Mouse (Mus musculus): ENCODE data around the gene Acsf3. TPM values are rescaled to one million over a fixed set of nuclear protein-coding genes. Genes with fewer than 3 reads are reported as not detected.

Gene Acsf3
- polyA plus RNA-seq (2016; fragmentation: Nextera tagmentation; extraction: Ambion mirVana), result 18.6 and 19.2 TPM in 2 replicates

DNA sequence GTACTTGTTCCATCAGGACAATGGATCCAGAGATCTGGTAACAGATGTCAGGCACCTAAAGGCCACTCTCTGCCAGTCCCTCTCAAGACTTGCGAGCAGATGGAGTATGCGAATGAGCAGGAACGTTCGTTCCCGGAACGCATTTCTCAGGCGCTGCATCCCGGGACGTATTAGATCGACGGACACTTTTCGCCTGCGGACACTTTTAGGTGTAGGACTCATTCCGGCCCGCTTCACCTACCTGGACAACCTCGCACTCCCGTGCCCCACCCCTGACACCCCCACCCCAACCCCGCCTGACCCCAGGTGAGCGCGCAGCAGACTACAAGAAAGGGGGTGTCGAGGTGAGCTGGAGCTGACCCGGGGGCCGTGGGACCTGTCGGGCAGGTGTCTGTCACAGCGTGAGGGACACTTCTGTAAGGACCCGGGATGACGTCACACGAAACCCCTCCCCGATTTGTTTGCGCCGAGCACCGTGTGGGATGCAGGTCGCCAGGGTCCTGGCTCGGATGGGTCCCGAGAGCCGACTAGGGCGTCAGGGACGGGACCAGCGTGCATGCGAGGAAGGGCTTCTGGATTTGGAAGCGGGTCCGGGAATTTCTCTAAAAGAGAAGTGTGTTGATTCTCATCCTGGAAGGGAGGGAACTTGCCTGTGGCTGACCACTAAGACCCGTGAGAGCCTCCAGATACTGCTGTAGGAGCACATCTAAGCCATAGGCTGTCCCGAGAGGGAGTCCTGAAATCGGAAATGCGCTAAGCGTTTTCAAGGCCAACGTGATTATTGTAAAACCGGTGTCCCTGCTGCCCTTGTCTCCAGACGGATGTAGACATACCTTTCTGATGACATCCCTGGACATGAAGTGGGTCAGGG, at the start of gene Acsf3:
TSS of gene Acsf3 (plus strand) at position 202 of the 871 bp plus-strand sequence.
- peak within 1 kb of the TSS; percentile 89 for H3K27ac ChIP-seq
- H3K36me3 ChIP-seq, result peaks cover 7% of the 10 kb centered on the region
- H3K4me3 ChIP-seq, result peak within 1 kb of the TSS; percentile 95
- H3K4me1 ChIP-seq, result peaks cover 21% of the 10 kb centered on the region
- peak; percentile 87 for DNase-seq (ENCODE audit: low spot score)
- peaks cover 14% of the 10 kb centered on the region for H3K27me3 ChIP-seq (ENCODE audit: low read depth, poor library complexity, severe bottlenecking)
- H3K9me3 ChIP-seq (replicated peaks), result no peaks in the 10 kb centered on the region
- 2% methylated on average over 50 of the region's 50 CpGs for WGBS

DNA sequence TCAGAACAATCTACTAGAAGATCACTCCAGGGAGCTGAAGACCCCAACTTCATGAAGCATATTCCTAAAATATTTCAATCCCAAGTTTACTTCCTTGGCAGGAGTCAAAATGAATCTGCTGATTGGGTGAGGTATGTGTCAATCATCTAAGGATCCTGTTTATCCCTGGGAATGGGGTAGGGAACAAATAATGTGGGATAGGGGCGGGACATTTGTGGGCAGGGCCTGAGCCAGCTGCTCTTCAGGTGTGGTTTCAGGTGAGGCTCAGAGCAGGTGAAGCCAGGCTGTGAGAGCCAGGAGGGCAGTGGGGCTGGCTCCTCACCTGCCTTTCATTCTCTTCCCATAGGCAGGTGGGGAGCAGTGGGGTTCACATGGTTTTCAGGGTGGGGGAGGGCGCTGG, 48.5 kb upstream of the Acsf3 start:
- Histone ChIP-seq H3K4me1 (peaks cover 20% of the 10 kb centered on the region), H3K4me3 (no peak overlapping the region), H3K36me3 (no peaks in the 10 kb centered on the region), H3K27ac (no peak overlapping the region), H3K27me3 (ENCODE audit: low read depth, poor library complexity, severe bottlenecking) (peaks cover 33% of the 10 kb centered on the region), H3K9me3 (replicated peaks) (no peaks in the 10 kb centered on the region)
- 47% methylated on average over 2 of the region's 2 CpGs for WGBS
- no peak for DNase-seq (ENCODE audit: low spot score)

DNA sequence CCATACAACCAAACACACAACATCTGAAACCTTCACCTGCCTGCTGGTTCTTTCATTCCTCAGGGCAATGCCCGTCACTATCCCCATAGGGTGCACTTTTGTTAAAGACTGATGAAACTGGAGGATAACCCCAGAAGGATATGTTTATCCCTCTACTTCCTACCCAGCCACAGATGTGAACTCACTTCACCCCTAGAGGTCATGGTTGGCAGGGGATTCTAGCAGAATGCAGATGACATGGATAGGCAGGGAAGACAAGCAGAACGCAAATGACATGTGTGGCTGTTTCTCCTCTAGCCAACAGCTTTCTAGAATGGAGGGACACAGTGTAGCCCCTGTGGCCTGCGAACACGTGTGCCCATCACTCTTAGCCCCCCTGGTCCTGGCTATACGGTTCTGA, 47.9 kb upstream of the Acsf3 start:
- Histone ChIP-seq H3K9me3 (replicated peaks) (no peaks in the 10 kb centered on the region), H3K36me3 (no peaks in the 10 kb centered on the region), H3K4me3 (no peak overlapping the region), H3K27ac (no peak overlapping the region), H3K27me3 (ENCODE audit: low read depth, poor library complexity, severe bottlenecking) (peaks cover 31% of the 10 kb centered on the region), H3K4me1 (peaks cover 20% of the 10 kb centered on the region)
- 71% methylated on average over 5 of the region's 5 CpGs for WGBS
- DNase-seq (ENCODE audit: low spot score), result no peak

DNA sequence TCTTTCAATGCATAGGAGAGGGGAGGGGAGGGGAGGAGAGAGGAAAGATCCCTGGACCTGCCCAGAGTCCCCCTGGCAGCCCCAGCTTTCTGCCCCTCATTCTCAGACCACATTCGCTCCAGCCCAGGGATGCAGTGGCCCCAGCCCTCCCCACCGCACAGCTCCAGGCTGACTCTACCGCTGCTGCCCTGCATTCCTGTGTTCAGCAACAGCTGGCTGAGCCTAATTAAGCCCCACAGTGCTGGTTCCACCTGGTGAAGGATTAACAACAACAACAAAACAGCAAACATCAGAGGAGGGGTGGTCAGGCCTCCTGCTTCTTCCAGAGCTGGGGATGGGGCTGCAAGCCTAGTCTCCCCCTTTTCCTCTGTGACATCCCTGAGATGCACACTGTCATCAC, 46.7 kb upstream of the Acsf3 start:
- Histone ChIP-seq H3K4me1 (peaks cover 20% of the 10 kb centered on the region), H3K9me3 (replicated peaks) (no peaks in the 10 kb centered on the region), H3K27me3 (ENCODE audit: low read depth, poor library complexity, severe bottlenecking) (peaks cover 30% of the 10 kb centered on the region), H3K27ac (peak overlapping the region; percentile 47; the same call in 1 of the 2 replicates), H3K36me3 (no peaks in the 10 kb centered on the region), H3K4me3 (no peak overlapping the region)
- 15% methylated on average over 3 of the region's 3 CpGs for WGBS
- DNase-seq (ENCODE audit: low spot score), result peak; percentile 38

DNA sequence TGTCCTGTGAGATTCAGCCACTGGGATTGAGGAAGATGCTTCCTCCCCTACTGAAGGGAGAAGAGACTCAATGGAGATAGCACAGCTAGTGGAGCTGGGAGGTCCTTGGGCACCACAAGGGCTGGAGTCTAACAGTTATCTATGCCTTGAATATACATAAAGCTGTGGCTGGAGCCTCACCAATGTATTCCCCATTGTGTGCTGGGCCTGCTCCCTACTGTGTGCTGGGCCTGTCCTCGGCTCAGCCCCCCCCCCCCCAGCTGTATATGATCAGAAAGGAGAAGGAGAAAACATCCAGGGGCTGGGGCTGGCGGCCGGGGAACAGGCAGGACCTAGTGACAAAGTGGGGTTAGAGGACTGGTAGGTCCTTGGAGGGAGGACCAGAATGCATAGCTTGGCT, 40.2 kb upstream of the Acsf3 start:
- 69% methylated on average over 3 of the region's 3 CpGs for WGBS
- H3K4me3 ChIP-seq, result no peak overlapping the region
- H3K27me3 ChIP-seq (ENCODE audit: low read depth, poor library complexity, severe bottlenecking), result peaks cover 52% of the 10 kb centered on the region
- H3K4me1 ChIP-seq, result peaks cover 29% of the 10 kb centered on the region
- no peak for DNase-seq (ENCODE audit: low spot score)
- no peaks in the 10 kb centered on the region for H3K36me3 ChIP-seq
- H3K9me3 ChIP-seq (replicated peaks), result no peaks in the 10 kb centered on the region
- H3K27ac ChIP-seq, result no peak overlapping the region

DNA sequence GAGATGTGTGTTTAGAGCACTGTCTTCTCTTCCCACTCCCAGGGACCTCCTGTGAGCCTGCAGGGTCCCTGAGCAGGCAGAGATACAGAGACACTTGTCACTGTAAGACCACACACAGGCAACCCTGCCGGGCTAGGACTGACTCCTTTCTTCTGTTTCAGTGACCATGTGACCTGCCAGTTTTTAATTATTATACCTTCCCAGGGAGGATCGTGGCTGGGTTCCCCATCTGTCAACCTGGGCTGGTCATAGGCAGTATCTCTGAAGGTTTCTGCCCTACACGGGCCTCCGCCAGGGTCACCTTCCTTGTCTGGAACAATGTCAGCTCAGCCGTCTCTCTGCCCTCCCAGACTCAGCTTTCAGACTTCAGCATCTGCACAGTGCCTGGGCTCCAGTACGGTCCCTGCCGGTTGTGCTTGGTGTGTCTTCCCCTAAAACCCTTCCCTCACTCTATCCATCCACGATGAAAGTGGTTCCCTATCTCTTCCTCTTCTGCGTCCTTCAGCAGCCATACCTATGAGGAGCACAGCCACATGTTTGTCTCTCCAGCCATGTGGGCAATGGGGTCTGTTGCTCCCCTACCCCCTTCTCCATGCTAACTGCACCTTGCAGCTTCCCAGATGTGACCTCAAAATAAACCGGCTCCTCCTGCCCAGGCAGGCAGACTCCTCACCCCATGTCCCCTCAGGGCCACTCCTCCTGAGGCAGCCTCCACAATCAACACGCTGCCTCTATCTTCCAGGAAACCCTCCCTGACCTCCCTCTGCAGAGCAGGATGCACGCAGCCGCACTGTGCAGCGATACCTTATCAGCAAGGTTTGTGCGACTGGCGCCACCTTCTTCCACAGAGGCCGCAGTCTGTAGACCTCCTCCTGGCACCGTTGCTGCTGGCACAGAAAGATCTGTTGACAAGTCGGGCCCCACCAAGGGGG, 39.5 kb upstream of the Acsf3 start:
- DNase-seq (ENCODE audit: low spot score), result no peak
- Histone ChIP-seq H3K9me3 (replicated peaks) (no peaks in the 10 kb centered on the region), H3K27me3 (ENCODE audit: low read depth, poor library complexity, severe bottlenecking) (peaks cover 59% of the 10 kb centered on the region), H3K27ac (no peak overlapping the region; the same call in 1 of the 2 replicates), H3K4me3 (no peak overlapping the region), H3K4me1 (peaks cover 29% of the 10 kb centered on the region), H3K36me3 (no peaks in the 10 kb centered on the region)
- WGBS, result 72% methylated on average over 19 of the region's 19 CpGs

DNA sequence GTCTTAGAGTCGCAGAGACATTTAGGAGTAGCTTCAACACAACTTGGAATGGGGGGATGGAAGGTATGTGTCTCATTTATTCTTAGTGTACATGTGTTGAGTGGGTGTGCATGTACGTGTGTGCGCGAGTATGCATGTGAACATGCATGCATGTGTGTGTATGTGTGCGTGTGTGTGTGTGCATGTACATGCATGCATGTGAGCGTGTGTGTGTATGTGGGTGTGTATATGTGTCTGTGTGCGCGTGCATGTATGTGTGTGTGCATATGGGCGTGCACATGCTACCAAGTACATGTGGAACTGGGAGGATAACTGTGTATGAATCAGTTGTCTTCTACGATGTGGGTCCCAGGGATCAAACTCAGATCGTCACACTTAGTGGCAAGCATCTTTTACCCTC, 38.7 kb upstream of the Acsf3 start:
- peaks cover 66% of the 10 kb centered on the region for H3K27me3 ChIP-seq (ENCODE audit: low read depth, poor library complexity, severe bottlenecking)
- DNase-seq (ENCODE audit: low spot score), result no peak
- H3K4me1 ChIP-seq, result peaks cover 29% of the 10 kb centered on the region
- 88% methylated on average over 11 of the region's 11 CpGs for WGBS
- no peaks in the 10 kb centered on the region for H3K36me3 ChIP-seq
- H3K9me3 ChIP-seq (replicated peaks), result no peaks in the 10 kb centered on the region
- H3K27ac ChIP-seq, result no peak overlapping the region
- no peak overlapping the region for H3K4me3 ChIP-seq

DNA sequence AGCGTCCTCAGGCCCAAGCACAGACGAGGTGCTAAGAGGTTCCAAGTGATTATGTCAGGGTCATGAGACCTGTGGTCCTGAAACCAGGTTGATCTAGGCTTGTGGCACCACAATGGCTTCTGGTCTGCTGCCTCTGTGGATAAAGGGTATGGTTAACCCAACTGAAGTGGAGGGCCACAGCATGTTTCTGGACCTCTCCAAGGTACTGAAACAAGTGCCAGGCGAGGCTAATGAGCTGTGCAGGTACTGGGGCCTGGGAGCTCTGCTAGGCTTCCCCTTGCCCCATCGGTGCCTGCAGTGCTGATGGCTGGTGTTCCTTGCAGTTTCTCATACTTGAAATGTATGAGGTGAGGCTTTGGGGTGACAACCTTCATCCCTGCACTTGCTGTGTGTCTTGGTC, 38.2 kb upstream of the Acsf3 start:
- no peak overlapping the region for H3K27ac ChIP-seq
- peaks cover 33% of the 10 kb centered on the region for H3K4me1 ChIP-seq
- H3K9me3 ChIP-seq (replicated peaks), result no peaks in the 10 kb centered on the region
- WGBS, result 46% methylated on average over 4 of the region's 4 CpGs
- H3K4me3 ChIP-seq, result no peak overlapping the region
- no peaks in the 10 kb centered on the region for H3K36me3 ChIP-seq
- peak; percentile 63 for DNase-seq (ENCODE audit: low spot score)
- peaks cover 66% of the 10 kb centered on the region for H3K27me3 ChIP-seq (ENCODE audit: low read depth, poor library complexity, severe bottlenecking)

DNA sequence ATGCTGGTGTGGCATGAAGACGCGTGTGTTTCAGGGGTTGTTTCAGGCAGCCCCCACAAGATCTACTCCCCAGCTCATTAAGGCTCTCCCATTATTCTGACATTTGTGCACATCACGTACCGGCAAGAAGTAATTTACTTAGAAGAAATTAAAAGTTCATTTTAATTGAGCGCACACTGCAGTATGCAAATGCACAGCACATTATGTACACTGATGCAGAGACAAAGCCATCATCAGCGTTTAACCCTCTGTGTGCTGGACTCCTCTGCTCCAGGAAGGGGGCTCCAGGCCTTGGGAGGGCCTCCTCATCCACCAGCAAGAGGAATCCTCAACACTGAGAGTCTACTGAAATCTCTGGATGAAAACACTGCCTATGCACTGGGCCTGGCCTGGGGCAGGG, 37.4 kb upstream of the Acsf3 start:
- Histone ChIP-seq H3K27ac (no peak overlapping the region), H3K9me3 (replicated peaks) (no peaks in the 10 kb centered on the region), H3K4me1 (peaks cover 42% of the 10 kb centered on the region), H3K36me3 (no peaks in the 10 kb centered on the region), H3K4me3 (no peak overlapping the region), H3K27me3 (ENCODE audit: low read depth, poor library complexity, severe bottlenecking) (peaks cover 72% of the 10 kb centered on the region)
- no peak for DNase-seq (ENCODE audit: low spot score)
- 88% methylated on average over 6 of the region's 6 CpGs for WGBS

DNA sequence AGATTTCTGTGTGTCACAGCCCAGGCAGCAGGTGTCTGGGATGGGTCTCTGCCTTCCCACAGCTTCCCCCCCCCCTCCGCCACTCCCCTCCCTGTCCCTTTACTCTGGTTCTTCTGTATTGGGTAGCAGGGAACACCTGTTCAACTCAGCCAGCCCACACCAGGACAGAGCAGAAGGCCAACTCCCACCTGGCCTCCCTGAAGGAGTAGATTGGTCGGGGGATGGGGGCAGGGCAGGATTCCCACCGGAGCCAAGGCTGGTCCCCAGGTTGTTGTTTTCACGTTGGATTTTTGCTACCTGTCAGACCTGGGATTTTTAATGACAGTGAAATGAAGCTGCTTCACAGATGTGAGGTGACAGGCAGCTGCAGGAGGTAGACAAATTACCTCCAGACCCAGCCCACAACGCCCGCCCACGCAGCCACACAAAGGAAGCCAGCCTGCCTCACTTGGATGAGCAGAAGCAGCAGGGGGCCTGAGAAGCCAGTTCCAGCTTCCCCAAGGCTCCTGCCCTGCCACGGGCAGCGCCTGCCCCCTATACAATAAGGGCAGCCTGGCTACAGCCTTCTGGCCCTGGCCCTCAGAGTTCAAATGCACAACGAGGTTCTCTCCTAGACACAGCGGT, 36.1 kb upstream of the Acsf3 start:
- H3K4me3 ChIP-seq, result no peak overlapping the region
- peaks cover 72% of the 10 kb centered on the region for H3K27me3 ChIP-seq (ENCODE audit: low read depth, poor library complexity, severe bottlenecking)
- DNase-seq (ENCODE audit: low spot score), result no peak
- peaks cover 43% of the 10 kb centered on the region for H3K4me1 ChIP-seq
- 20% methylated on average over 11 of the region's 11 CpGs for WGBS
- no peaks in the 10 kb centered on the region for H3K9me3 ChIP-seq (replicated peaks)
- no peaks in the 10 kb centered on the region for H3K36me3 ChIP-seq
- no peak overlapping the region for H3K27ac ChIP-seq

DNA sequence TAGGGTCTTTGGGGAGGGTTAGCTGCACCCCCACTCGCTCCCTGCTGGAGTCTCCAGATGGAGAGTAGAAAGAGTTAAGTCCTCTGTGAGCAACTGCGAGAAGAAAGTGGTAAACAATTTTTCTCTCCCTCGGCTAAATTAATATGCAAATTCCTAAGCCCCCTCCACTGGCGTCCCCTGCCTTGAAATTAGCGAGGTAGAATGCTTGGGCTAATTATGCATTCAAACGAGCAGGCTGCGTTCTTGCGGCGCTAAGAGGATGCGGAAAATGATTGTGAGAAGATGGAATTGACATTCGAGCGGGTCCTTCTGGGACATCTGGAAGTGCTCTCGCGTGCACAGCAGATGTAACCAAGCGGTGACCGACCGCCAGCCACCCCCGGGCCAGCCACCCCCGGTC, 32.8 kb upstream of the Acsf3 start:
- Histone ChIP-seq H3K36me3 (no peaks in the 10 kb centered on the region), H3K4me1 (peaks cover 58% of the 10 kb centered on the region), H3K4me3 (0 out of 2 replicates have a peak overlapping the region, but pooled peaks have one; percentile 11), H3K27ac (no peak overlapping the region), H3K9me3 (replicated peaks) (no peaks in the 10 kb centered on the region), H3K27me3 (ENCODE audit: low read depth, poor library complexity, severe bottlenecking) (peaks cover 91% of the 10 kb centered on the region)
- no peak for DNase-seq (ENCODE audit: low spot score)
- WGBS, result 21% methylated on average over 19 of the region's 19 CpGs

DNA sequence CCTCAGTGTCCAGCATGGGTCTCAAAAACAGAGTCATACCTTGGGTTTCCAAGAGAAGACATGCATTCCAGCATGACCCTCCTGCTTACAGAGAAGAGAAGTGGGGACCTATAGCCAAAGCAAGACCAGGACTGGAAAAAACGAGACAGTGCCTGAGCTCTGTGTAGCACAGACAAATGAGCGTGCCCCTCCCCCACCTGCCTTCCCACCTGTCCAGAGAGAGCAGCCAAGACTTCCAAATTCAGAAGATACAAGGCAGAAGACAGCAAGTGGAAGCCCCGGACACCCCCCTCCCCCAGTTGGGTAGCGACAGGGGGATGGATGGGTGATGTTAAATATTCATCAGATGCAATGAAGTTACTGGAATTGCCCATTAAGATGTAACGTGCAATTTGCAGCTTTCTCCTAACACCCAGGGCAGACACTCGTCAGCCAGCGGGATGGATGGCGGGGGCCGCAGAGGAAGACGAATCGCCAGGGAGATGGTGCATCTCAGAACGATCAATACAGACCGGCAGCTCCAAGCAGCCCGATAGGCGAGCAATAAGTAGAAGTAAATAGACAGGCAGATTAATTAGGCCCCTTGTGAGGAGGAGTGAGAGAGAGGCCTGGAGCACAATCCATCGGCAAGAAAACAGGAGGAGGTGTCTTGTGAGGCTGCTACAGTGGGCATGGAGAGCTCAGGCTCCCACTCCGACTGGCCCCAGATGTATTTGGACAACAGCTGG, 30.1 kb upstream of the Acsf3 start:
- WGBS, result 24% methylated on average over 17 of the region's 17 CpGs
- peak overlapping the region; percentile 35 for H3K4me3 ChIP-seq
- H3K36me3 ChIP-seq, result no peaks in the 10 kb centered on the region
- H3K27me3 ChIP-seq (ENCODE audit: low read depth, poor library complexity, severe bottlenecking), result peaks cover 98% of the 10 kb centered on the region
- DNase-seq (ENCODE audit: low spot score), result no peak
- peaks cover 49% of the 10 kb centered on the region for H3K4me1 ChIP-seq
- peak overlapping the region; percentile 72 for H3K27ac ChIP-seq
- no peaks in the 10 kb centered on the region for H3K9me3 ChIP-seq (replicated peaks)
